Mouse (Mus musculus) left cerebral cortex, postnatal 10 days (tissue): ENCODE data around the gene Gpr137. TPM values are rescaled to one million over a fixed set of nuclear protein-coding genes. Genes with fewer than 3 reads are reported as not detected.

Experiments used
- DNase-seq, 2 experiments: peaks; one replicate each; pipeline ENCODE4 v3.0.0; 2021 to 2022; ENCODE audit warnings: low spot score in 2 of 2, mixed read lengths in 1 of 2; ENCODE audit errors: extremely low spot score in 1 of 2
- intact Hi-C: fragments of 180-260 bp; cut with DNase I; formaldehyde crosslinking; loops from one replicate; pipeline ENCODE4 v1.15.1; 2025
- total RNA-seq, 2 experiments: library from RNA; stranded (reverse); gene quantifications; 2 replicates each; pipeline ENCODE4 v1.2.3; 2021

Gene Gpr137
- total RNA-seq, 2 experiments from 2014 or later = 78.7 to 79.5 TPM

DNA sequence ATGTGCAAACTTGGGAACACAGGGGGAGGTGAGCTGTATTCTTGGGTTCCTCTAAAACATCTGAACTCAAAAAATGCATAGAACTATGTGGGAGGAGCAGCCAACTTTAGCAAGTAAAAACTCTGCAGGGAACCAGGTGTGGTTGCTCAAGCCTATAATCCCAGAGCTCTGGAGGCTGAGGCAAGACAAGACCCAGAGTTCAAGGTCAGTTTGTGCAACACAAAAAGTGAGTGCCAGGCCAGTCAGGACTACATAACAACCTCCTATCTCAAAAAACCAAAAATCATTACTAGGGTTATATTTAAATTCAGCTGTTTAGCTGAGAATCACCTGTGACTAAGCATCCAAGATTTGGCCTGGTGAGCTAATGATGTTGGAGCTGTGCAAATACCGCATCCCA is 10.3 kb downstream of the Gpr137 start:
- DNase-seq = no peak
- intact Hi-C loops = no loop called here

DNA sequence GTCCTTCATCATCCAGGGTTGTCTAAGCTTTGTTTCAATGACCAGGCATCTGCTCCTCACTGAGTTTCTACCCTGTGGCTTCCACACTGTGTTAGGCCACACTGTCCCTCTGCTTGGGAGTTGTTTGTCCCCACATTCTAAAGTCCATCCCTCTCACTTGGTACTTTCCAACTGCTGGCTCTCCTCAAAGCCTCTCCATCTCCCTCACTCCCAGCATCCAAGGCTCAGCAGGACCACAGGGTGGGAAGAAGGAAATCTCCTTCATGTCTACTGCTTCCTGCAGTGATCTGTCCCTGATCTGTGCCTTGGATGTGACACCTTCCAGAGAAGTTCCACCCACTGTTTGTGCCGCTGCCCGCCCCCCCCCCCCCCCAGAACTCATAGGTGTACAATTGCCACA is 11.3 kb downstream of the Gpr137 start:
- no peak for DNase-seq
- intact Hi-C loops = no loop called here

DNA sequence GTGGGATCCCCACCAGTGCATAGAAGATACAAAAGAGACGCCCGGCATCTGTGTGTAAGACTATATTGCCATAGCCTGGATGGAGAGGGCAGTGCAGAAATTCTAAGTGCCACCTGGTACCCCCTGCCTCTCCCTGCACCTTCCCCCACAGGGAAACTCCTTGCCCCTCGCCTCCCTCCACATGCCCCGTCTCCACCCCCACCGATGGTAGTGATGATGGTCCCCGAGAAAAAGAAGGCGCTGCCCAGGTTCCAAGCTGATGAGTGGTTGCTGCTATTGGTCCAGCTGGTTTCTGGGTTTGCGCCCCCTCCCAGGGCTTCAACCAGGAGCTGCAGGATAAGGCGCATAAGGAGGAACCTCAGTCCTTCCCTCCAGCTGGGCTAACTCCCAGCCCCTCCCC is 14.2 kb downstream of the Gpr137 start:
- no peak for DNase-seq
- intact Hi-C loops = loop anchor here (10.0 kb wide), 1 partner anchor 97 kb away; no protein-coding TSS in a partner anchor

DNA sequence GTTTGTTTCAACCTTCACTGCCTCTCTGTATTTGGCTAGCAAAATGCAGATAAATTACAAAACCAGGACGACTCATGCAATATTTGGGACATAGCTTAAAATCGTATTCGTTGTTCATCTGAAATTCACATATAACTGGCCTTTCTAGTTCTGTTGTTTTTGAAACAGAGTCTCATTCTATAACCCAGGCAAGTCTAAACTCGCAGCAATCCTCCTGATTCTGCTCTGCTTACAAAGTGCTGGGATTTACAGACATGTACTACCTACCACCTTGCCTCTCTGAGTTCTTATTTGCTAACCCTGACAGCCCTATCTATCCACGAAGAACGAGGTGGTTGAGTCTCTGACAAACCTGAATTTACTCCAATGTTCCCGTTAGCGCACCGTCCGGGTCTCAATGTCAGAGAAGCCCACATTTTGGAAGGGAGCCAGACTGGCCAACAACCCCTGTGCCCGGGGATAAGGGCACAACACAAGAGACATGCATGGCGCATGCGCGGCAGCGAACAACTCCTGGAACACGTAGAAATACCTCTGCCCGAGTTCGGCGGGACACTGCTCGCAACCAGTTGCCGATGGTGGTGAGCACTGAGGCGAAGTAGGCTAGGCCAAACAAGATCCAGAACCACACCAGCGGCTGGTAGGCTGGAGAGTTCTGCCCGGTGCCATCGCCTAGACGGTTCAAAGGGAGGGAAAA is 15.6 kb downstream of the Gpr137 start:
- intact Hi-C loops = loop anchor here (10.0 kb wide), 1 partner anchor 98 kb away; no protein-coding TSS in a partner anchor
- DNase-seq = peak in 1 of 2 experiments; percentile 43

DNA sequence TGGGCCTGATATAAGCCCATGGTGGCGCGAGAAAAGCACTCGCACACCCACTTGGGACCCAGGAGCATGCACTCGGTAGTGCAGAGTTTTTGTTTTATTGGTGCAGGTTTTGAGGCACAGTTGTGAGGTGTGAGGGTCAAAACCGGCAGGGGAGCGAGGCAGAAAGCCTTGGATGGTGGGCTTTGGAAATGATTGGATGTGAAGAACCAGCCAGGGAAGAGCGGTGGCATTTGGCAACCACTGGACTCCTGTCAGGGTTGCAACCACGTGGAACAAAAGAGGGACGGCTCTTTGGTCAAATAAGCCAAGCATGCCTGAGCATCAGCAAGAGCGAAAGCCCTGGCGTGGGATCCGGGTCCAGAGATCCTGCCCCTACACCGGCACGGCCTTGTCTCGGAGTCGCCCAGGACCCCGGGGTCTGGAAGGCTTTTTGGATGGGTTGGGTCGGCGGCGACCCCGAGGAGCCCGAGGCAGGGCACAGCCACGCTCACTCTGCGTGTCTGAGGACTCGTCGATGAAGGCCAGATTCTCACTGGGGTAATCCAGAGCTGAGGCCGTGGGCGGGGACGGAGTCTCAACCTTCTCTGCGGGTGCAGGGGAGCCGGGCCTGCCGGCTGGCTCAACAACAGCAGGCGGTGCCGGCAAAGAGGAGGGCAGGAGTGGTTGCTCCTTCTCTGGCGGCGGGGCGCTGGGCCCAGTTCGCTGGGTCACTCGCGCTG is 16.5 kb downstream of the Gpr137 start:
- intact Hi-C loops = loop anchor here (10.0 kb wide), 1 partner anchor 99 kb away; no protein-coding TSS in a partner anchor
- peak in 1 of 2 experiments; percentile 52 for DNase-seq

DNA sequence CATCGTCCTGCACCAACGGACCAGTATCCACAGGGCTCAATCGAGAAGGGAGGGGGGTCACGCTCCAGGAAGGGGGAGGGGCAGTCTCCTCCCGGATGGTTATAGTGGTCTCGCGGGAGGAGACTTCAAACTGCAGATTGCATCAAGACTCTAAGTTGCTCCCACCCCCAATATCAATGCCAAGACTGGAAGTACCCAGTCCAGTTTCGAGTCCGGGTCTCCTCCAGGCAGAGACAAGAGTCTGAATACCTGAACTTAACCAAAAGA is 17.0 kb downstream of the Gpr137 start, which contains the start of gene Catsperz:
TSS of gene Catsperz (minus strand) at position 74 of the 267 bp plus-strand sequence.
- peak in 1 of 2 experiments; percentile 56 for DNase-seq
- intact Hi-C loops = loop anchor here (10.0 kb wide), 1 partner anchor 100 kb away; no protein-coding TSS in a partner anchor

DNA sequence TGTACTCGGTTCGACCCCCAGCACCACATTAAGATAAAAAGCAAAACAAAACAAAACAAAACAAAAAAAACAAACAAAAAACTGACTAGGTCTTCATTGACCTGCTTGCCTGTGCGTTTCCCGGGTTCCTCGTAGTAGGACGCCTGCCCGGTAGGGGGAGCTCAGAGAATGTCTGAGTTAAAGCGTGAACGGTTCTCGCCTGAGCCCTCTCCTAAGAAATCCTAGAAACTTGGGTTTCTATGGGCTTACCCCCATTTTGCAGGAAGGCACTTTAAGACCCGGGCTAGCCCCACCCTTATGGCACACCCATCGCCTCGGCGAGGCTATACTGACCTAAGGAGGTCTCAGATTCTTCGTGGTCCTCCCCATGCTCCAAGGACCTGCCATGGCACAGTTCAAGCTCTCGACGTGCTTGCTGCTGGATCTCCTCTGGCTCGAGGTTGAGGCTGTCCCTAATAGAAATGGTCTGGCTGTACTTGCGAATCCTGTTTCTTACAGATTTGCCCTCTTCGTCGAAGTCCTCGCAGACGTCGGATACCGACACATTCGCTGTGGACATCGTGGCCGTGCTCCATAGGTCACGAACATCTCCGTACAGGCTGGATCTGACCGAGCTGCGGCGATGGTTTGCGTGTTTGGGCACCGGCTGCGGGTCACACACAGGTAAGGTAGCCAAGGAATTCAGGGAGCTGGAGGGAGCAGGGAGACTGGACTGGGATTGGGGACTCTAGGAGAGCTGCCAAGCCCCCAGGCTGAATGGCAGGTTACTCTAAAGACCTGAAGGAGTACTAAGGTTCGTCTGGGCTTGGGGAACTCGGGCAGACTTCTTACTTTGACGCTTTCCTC is 17.6 kb downstream of the Gpr137 start:
- intact Hi-C loops = loop anchor here (5.0 to 10.0 kb wide), 2 partner anchors 100 to 432 kb away; no protein-coding TSS in a partner anchor

DNA sequence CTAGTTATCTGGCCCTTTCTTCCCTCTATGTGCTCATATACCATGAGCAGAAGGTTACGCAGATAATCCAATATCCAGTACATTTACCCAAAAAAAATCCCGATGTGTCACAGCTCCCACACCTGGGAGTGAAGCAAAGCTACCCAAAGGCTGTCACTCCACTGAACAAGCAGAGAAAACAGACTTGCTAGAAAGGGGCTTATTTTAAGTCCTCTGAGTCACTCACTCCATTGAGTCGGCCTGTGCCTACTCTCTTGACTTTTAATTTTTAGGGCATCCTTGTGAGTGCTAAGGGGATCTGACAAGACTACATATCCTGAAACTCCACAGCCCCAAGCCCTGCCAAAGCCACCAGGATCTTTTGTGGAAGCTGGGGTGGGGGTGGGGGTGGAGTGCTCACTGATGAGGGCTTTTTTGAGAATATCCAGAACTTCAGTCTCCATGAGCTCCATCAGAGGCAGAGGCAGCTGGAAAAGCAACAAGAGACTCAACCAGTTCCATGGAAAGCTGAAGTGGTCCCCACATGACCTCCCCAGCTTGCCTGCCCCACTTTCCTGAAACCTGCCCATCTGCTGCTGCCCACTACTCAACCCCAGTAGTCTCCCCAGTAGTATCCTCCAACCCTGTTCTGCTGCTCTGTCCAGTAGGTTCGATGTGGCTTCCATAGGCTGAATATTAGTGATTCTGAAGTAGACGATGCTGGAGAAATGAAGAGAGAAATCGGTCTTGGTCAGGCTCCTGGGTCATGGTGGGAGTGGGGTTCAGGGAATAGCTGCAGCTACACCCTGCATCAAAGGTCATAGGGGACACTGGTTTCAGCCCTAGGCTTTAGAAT is 19.2 kb downstream of the Gpr137 start:
- intact Hi-C loops = loop anchor here (5.0 to 10.0 kb wide), 2 partner anchors 102 to 431 kb away; no protein-coding TSS in a partner anchor
- no peak for DNase-seq

More for the DNA sequence above, 17.6 kb downstream of the Gpr137 start:
- peak; percentile 82 to 87 for DNase-seq

DNA sequence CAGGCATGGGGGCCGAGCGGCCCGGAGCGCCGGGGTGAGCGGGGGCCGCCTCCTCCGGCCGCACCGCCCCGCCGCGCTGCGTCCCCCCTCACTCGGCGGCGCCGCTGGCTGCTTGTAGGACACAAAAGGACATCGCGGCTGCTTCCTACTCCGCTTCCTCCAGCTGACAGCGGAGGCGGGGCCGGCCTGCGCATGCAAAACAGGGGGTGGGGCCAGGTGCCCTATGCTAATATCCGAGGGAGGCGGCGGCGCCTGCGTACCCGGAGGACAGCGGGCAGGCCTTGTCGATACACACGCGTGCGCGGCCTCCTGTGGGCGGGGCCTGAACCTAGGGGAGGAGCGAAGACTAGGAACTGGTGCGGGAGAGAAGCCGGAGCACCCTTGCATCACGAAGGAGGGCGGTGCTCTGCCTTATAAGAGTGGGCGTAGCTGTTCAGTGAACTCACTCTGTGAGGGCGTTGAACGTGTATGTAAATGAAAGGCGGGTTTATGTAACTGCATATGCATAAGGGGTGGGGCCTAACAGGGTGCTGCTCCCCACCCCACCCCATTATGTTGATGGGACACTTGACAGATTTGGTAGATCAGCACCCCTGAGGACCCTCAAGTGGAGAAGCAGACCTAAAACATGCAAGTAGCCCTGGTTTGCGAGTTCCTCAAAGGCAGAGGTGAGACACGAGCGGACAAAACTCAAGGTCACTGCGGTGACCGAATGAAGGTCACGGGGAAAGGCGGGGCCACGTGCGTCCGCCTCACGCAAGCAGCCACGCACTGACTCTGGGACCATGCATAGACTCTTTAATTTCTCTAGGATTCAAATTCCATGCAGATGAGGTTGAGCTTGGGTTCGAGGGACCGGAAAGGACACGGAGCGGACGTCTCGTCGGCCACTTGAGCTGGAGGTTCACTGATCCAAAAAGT is 20.4 kb downstream of the Gpr137 start, which contains the start of gene Esrra:
TSS of gene Esrra (minus strand) at position 167 of the 921 bp plus-strand sequence.
- intact Hi-C loops = loop anchor here (5.0 to 10.0 kb wide), 2 partner anchors 103 to 430 kb away; no protein-coding TSS in a partner anchor
- peak; percentile 100 for DNase-seq

DNA sequence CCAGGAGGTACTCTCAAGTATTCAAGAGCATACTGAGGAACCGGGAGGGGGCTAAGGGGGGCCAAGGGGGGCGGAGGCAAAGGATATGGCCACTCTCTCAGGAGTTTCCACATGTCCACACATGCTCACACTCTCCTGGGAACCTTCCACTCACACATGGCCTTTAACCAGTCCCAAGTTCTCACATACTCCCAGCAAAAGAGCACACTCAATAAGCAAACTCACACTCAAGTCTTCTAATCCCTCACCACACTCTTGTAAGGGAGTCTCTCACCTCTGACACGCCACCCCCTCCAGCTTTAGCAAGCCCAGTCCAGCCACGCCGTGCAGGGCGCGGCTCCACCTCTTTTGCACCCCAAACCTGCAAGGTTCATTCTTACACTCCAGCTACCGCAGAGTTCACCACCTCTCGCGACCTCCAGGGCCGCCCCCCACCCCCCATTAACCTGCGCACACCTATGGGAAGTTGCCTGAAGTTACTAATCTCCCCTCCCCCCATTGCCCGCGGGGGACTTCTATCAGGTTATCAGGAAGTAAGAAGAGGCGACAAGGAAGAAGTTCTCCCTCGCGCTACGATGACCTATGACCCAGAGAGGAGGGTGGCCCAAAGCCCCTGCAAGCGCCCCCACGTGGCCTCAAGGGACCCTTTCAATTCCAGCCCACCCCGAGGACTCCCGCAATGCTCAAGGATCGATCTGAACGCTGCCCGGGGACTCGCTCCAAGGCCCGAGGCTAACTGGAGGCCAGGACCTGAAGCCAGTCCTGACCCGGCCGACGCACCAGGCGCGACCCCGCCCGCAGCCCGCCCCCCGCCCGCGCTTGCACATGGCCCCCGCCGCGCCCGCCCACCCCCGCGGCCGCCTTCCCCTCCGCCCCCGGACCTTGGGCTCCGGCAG is 21.3 kb downstream of the Gpr137 start:
- peak; percentile 55 to 72 for DNase-seq
- intact Hi-C loops = loop anchor here (5.0 to 10.0 kb wide), 2 partner anchors 104 to 429 kb away; no protein-coding TSS in a partner anchor

DNA sequence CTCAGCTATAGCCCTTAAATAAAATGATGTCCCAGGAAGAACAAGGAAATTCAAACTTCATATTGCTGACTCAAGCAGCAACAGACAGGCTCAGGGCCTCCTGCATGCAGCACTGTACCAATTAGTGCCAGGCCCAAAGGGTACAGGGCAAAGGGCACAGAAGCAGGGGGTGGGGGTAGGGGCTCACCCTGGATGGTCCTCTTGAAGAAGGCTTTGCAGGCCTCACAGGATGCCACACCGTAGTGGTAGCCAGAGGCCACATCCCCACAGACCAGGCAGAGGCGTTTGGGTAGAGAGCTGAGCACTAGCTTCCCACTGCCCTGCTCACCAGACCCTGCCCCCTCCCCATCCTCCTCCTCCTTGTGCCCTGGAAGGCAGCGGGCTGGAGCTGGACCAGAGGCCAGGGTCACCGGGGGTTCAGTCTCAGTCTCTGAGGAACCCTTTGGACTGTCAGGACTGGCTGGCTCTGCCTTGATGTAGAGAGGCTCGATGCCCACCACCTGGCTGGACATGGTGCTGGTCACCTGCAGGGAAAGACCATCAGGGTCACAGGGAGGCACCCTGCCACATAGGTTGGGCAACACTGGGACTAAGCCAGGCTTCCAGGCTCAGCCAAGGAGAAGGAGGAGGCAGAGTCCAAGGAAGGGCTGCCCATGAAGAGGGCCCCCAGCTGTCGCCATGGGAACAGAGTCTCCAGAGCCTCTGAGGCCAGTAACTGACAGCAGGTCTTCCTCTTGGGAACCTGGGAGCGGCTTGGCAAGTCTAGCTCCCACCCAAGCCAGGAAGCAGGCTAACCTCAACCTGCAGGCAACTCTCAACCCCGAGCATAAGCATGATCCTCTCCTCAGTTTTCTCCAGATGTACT is 22.2 kb downstream of the Gpr137 start:
- peak in 1 of 2 experiments; percentile 61 for DNase-seq
- intact Hi-C loops = loop anchor here (5.0 to 10.0 kb wide), 2 partner anchors 105 to 428 kb away; no protein-coding TSS in a partner anchor

DNA sequence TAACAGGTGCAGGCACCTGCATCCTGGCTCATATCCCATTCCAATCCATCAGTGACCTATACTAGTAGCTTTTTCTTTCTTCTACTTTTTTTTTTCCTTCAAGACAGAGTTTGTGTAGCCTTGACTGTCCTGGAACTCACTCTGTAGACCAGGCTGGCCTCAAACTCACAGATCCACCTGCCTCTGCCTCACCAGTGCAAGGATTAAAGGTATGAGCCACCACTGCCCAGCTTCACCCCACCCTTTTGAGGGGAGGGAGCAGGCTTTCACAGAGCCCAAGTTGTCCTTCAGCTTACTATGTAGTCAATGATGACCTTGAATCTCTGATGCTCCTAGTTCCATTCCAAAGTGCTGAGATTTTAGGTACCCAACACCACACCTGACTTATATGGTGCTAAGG is 22.8 kb downstream of the Gpr137 start:
- no peak for DNase-seq
- intact Hi-C loops = no loop called here

DNA sequence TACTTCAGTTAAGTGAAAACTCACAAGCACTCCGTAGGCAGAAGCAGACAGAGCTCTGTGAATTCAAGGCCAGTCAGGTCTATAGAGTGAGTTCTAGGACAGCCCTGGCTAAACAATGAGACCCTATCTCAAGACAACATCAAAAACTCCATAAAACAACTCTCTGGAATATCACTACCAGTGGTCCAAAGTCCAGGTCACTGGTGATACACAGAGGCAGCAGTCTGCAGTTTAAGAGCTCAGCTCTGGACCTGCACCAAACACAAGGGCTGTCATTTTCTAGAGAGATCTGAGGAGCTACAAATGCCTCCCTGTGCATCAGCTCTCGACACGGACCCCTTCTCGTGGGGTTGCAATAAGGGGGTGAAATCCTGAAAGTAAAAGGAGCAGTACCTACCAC is 24.0 kb downstream of the Gpr137 start:
- intact Hi-C loops = no loop called here
- no peak for DNase-seq

DNA sequence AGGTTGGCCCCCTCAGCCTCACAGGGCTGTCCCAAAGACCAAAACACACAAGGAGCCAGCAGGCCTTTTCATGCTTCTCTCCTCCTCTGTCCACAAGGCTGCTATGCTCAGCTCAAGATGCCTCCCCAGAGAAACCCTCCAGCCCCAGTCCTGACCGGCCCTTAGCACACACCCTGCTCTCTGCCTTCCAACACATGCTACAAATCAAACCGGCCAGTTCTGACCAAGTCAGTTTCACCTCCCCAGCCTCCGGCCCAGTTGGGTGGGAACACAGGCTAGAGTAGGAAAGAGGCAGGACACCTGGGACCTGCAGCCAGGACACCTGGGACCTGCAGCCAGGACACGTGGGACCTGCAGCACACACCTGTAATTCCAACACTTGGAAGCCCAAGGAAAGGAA is 25.8 kb downstream of the Gpr137 start:
- DNase-seq = no peak
- intact Hi-C loops = no loop called here

DNA sequence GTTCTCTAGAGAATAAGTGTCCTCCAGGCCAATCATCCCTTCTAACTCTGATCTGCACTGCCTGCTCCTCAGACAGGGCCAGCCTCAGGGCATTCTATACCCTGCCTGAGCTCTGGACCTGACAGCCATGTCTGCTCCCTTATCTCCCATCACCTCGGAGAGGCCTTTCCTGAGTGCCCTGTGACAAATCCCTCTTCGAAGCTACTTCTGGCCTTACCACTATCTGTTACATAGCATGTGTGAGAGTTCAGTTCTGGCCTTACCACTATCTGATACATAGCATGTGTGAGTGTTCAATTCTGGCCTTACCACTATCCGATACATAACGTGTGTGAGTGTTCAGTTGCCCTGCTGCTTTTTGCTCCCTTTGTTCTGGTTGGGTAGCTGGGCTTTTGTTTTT is 27.0 kb downstream of the Gpr137 start:
- no peak for DNase-seq
- intact Hi-C loops = no loop called here
